Mouse (Mus musculus): Measurements from ENCODE around the gene Ttc23l. TPM values are rescaled to one million over a fixed set of nuclear protein-coding genes. Genes with fewer than 3 reads are reported as not detected.
"Not testable (repeated sequence)": the region's sequence is repeated elsewhere in the genome, so short reads cannot be mapped to it uniquely, and the experiment has no call there.

Ttc23l gene
- polyA plus RNA-seq, 1 experiment from 2014 or later, result not detected

DNA sequence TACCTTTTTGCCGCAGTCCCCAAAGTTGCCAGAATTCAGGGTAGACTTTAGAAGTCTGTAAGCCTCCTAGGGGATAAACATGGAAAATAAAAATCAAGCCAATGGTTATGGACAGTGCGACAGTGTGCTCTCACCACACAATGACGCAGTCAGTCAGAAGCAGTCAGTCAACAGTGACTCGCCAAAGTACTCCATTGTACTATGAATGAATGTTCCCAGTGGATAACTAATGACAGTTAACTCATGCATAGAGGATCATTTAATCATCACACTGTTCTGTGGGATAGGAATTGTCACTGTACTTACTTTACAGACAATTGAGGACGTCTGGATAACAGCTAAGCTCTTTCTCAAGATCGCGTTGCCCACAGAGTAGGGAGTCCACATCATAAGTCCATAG is 43.3 kb downstream of the Ttc23l start:
- Histone ChIP-seq H3K4me2 (ENCODE audit: low read length) (no peak overlapping the region), H3K27me3 (ENCODE audit: control insufficient read depth, insufficient read depth, low read length) (no peaks in the 10 kb centered on the region), H3K36me3 (ENCODE audit: control insufficient read depth, insufficient read depth, low read length) (no peaks in the 10 kb centered on the region), H3K4me1 (ENCODE audit: control insufficient read depth in 2 of 2, insufficient read depth in 2 of 2, low read length in 2 of 2) (no peaks in the 10 kb centered on the region), H3K4me3 (ENCODE audit: control insufficient read depth in 1 of 2, insufficient read depth in 1 of 2, low read depth in 1 of 2, low read length in 2 of 2) (no peak overlapping the region), H3K9ac (ENCODE audit: low read length) (no peak overlapping the region), H3K9me3 (ENCODE audit: control insufficient read depth, low read length) (no peaks in the 10 kb centered on the region), H3K27ac (replicated peaks in 1 of 2; ENCODE audit: control insufficient read depth in 1 of 2, insufficient read depth in 1 of 2, low read depth in 2 of 2, low read length in 2 of 2) (no peak overlapping the region)
- 87% methylated on average over 7 of the region's 7 CpGs for WGBS
- ATAC-seq (ENCODE audit: insufficient number of reproducible peaks, insufficient read depth, low FRiP score, low read depth), result no peak

DNA sequence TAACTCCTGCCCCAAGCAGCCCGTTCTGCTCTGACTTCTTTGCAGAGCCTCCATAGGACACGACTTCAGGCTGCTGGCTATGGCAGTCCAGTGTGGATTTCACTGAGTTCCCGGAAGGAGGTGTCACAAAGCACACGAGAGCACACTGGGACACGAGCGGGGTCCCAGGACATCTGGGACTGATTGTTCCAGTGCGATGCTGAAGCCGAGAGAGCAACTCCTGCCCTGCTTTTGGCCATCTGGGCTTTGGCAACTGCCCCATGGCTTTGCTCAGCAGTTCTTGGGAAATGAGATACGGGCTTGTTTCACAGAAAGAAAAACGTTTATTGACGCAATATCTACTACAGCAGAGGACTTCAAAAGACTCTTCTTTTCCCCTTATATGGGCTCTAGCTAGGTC is 52.4 kb downstream of the Ttc23l start:
- WGBS, result 61% methylated on average over 11 of the region's 11 CpGs
- H3K27me3 ChIP-seq (ENCODE audit: control insufficient read depth, insufficient read depth, low read length), result no peaks in the 10 kb centered on the region
- H3K36me3 ChIP-seq (ENCODE audit: control insufficient read depth, insufficient read depth, low read length), result no peaks in the 10 kb centered on the region
- H3K9me3 ChIP-seq (ENCODE audit: control insufficient read depth, low read length), result no peaks in the 10 kb centered on the region
- H3K9ac ChIP-seq (ENCODE audit: low read length), result no peak overlapping the region
- H3K4me2 ChIP-seq (ENCODE audit: low read length), result no peak overlapping the region
- no peaks in the 10 kb centered on the region for H3K4me1 ChIP-seq (ENCODE audit: control insufficient read depth in 2 of 2, insufficient read depth in 2 of 2, low read length in 2 of 2)
- H3K27ac ChIP-seq (replicated peaks in 1 of 2; ENCODE audit: control insufficient read depth in 1 of 2, insufficient read depth in 1 of 2, low read depth in 2 of 2, low read length in 2 of 2), result no peak overlapping the region
- no peak for ATAC-seq (ENCODE audit: insufficient number of reproducible peaks, insufficient read depth, low FRiP score, low read depth)
- no peak overlapping the region for H3K4me3 ChIP-seq (ENCODE audit: control insufficient read depth in 1 of 2, insufficient read depth in 1 of 2, low read depth in 1 of 2, low read length in 2 of 2)

DNA sequence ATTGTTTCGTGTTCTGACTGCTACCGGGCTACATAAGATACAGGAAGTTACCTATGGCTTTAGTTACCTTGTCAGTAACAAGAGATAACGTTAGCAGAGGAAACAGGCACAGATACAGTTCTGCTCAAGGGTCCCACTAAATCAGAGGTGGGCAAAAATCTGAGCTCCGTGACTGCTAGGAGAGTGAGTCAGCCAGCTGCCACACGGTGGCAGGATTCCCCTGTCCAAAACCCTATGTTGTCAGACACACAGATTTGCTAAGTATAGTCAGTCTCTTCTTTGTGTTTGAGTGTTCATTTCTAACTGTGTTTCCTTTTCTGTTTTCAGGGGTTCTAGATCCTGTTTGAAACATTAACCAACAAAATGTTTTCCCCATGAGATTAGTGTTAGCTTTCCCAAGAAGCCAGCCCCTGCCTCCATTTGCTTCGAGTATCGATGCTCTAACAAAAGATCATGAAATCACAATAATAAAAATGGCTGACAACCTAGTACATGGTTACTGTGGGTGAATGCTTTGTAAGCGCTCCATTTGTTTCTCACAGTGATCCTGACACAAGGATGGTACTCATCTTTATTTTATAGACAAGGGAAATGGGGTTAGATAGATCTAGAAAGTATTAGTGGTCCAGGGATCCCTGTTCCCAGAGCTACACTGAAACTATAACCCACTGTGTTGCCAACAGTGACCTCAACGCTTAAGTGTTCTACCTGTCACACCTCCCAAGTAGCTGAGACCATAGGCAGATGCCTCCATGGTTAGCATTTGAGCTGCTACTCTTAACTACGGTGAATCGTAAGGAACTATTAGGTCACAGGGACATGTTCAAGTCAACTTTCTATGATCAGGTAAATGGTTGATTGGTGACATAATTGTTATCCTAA is 57.4 kb downstream of the Ttc23l start:
- no peak overlapping the region for H3K4me2 ChIP-seq (ENCODE audit: low read length)
- H3K4me3 ChIP-seq (ENCODE audit: control insufficient read depth in 1 of 2, insufficient read depth in 1 of 2, low read depth in 1 of 2, low read length in 2 of 2), result no peak overlapping the region
- H3K36me3 ChIP-seq (ENCODE audit: control insufficient read depth, insufficient read depth, low read length), result 0 out of 2 replicates have a peak, but pooled peaks cover 4% of the 10 kb centered on the region
- H3K27me3 ChIP-seq (ENCODE audit: control insufficient read depth, insufficient read depth, low read length), result no peaks in the 10 kb centered on the region
- no peak overlapping the region for H3K9ac ChIP-seq (ENCODE audit: low read length)
- no peaks in the 10 kb centered on the region for H3K4me1 ChIP-seq (ENCODE audit: control insufficient read depth in 2 of 2, insufficient read depth in 2 of 2, low read length in 2 of 2)
- H3K9me3 ChIP-seq (ENCODE audit: control insufficient read depth, low read length), result no peaks in the 10 kb centered on the region
- no peak for ATAC-seq (ENCODE audit: insufficient number of reproducible peaks, insufficient read depth, low FRiP score, low read depth)
- 49% methylated on average over 11 of the region's 11 CpGs for WGBS
- no peak overlapping the region for H3K27ac ChIP-seq (replicated peaks in 1 of 2; ENCODE audit: control insufficient read depth in 1 of 2, insufficient read depth in 1 of 2, low read depth in 2 of 2, low read length in 2 of 2)

DNA sequence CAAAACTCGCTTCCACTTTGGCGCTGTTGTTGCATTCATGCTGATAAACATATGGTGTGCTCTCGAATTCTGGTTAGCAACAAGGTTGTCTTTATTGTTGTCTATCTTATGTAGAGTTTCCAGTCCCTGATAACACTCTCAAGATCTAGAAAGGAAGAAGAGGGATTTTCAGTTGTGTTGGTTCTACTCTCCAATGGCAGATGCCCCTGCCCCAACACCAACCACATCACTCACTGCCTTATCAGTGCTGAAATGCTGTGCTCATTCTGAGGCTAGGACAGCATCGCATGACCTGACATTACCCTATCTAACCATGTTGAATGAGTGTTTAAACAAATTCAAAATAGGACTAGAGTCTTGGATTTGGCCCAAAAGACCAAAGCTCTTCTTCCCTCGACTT is 58.4 kb downstream of the Ttc23l start:
- no peaks in the 10 kb centered on the region for H3K9me3 ChIP-seq (ENCODE audit: control insufficient read depth, low read length)
- H3K4me3 ChIP-seq (ENCODE audit: control insufficient read depth in 1 of 2, insufficient read depth in 1 of 2, low read depth in 1 of 2, low read length in 2 of 2), result no peak overlapping the region
- no peak overlapping the region for H3K27ac ChIP-seq (replicated peaks in 1 of 2; ENCODE audit: control insufficient read depth in 1 of 2, insufficient read depth in 1 of 2, low read depth in 2 of 2, low read length in 2 of 2)
- no peaks in the 10 kb centered on the region for H3K27me3 ChIP-seq (ENCODE audit: control insufficient read depth, insufficient read depth, low read length)
- 52% methylated on average over 5 of the region's 5 CpGs for whole genome bisulfite sequencing
- no peak for ATAC-seq (ENCODE audit: insufficient number of reproducible peaks, insufficient read depth, low FRiP score, low read depth)
- no peaks in the 10 kb centered on the region for H3K4me1 ChIP-seq (ENCODE audit: control insufficient read depth in 2 of 2, insufficient read depth in 2 of 2, low read length in 2 of 2)
- H3K9ac ChIP-seq (ENCODE audit: low read length), result no peak overlapping the region
- H3K36me3 ChIP-seq (ENCODE audit: control insufficient read depth, insufficient read depth, low read length), result 0 out of 2 replicates have a peak, but pooled peaks cover 10% of the 10 kb centered on the region
- no peak overlapping the region for H3K4me2 ChIP-seq (ENCODE audit: low read length)

DNA sequence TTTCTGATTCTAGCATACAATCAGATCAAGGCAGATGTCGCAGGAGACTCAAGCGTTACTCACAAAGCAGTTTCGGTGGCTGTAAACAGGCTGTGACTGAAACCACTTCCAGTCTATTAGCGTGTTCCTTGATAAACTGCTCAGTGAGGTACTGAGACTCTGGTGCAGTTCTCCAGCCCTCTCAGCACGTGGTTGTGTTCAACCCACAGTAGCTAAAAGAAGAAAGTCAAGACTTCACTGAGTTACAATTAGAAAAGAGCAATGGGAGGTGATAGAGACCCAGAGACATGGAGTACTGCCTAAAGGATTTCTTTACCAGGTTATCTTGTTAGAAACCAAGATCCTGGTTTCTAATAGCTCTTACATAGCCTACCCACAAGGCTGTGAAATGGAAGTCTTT is 58.9 kb downstream of the Ttc23l start:
- ATAC-seq (ENCODE audit: insufficient number of reproducible peaks, insufficient read depth, low FRiP score, low read depth), result no peak
- H3K27me3 ChIP-seq (ENCODE audit: control insufficient read depth, insufficient read depth, low read length), result no peaks in the 10 kb centered on the region
- no peak overlapping the region for H3K27ac ChIP-seq (replicated peaks in 1 of 2; ENCODE audit: control insufficient read depth in 1 of 2, insufficient read depth in 1 of 2, low read depth in 2 of 2, low read length in 2 of 2)
- no peak overlapping the region for H3K9ac ChIP-seq (ENCODE audit: low read length)
- 55% methylated on average over 5 of the region's 5 CpGs for WGBS
- no peak overlapping the region for H3K4me3 ChIP-seq (ENCODE audit: control insufficient read depth in 1 of 2, insufficient read depth in 1 of 2, low read depth in 1 of 2, low read length in 2 of 2)
- H3K36me3 ChIP-seq (ENCODE audit: control insufficient read depth, insufficient read depth, low read length), result 0 out of 2 replicates have a peak, but pooled peaks cover 11% of the 10 kb centered on the region
- no peak overlapping the region for H3K4me2 ChIP-seq (ENCODE audit: low read length)
- H3K4me1 ChIP-seq (ENCODE audit: control insufficient read depth in 2 of 2, insufficient read depth in 2 of 2, low read length in 2 of 2), result no peaks in the 10 kb centered on the region
- H3K9me3 ChIP-seq (ENCODE audit: control insufficient read depth, low read length), result no peaks in the 10 kb centered on the region

DNA sequence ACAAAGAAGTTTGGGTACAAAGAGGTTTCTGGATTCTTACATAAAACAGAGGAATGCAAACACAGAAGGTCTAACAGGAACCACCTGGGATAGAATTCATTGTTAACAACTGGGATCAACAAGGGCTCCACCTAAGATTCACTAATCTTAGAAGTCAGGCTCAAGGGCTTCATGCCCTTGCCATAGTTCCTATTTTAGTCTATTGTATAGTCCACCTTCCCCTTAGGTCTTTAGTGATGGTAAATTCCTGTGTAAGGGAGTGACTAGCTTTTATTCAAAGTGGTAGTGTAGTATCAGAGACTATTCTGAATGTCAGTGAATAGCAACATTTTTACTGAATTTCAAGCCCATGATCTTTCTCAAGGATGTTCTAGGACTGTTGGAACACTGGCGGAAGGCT is 61.8 kb downstream of the Ttc23l start:
- not testable (repeated sequence) for H3K4me3 ChIP-seq (ENCODE audit: control insufficient read depth in 1 of 2, insufficient read depth in 1 of 2, low read depth in 1 of 2, low read length in 2 of 2)

DNA sequence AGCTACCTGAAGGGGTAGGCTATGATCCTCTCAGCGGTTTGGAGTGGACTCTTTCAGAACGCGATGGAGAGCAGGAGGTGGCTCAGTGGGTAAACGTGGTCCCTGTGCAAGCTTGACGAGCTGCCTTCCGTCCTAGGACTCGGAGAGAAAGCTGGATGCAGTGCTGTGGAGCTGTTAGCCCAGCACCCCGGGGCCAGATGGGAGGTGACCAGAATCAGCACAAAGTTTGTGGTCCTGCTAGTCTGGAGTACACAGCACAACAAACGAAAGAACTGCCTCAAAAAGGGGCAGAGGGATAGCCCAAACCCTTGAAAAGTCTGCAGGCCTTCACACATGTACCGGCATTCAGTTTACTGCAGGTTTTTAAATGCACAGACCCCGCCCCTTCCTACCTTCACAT is 62.5 kb downstream of the Ttc23l start:
- H3K9ac ChIP-seq (ENCODE audit: low read length), result no peak overlapping the region
- no peaks in the 10 kb centered on the region for H3K4me1 ChIP-seq (ENCODE audit: control insufficient read depth in 2 of 2, insufficient read depth in 2 of 2, low read length in 2 of 2)
- H3K4me3 ChIP-seq (ENCODE audit: control insufficient read depth in 1 of 2, insufficient read depth in 1 of 2, low read depth in 1 of 2, low read length in 2 of 2), result no peak overlapping the region
- no peak overlapping the region for H3K4me2 ChIP-seq (ENCODE audit: low read length)
- H3K27ac ChIP-seq (replicated peaks in 1 of 2; ENCODE audit: control insufficient read depth in 1 of 2, insufficient read depth in 1 of 2, low read depth in 2 of 2, low read length in 2 of 2), result no peak overlapping the region
- no peak for ATAC-seq (ENCODE audit: insufficient number of reproducible peaks, insufficient read depth, low FRiP score, low read depth)
- H3K27me3 ChIP-seq (ENCODE audit: control insufficient read depth, insufficient read depth, low read length), result no peaks in the 10 kb centered on the region
- H3K36me3 ChIP-seq (ENCODE audit: control insufficient read depth, insufficient read depth, low read length), result peaks cover 33% of the 10 kb centered on the region
- no peaks in the 10 kb centered on the region for H3K9me3 ChIP-seq (ENCODE audit: control insufficient read depth, low read length)
- WGBS, result 87% methylated on average over 11 of the region's 11 CpGs

More for the DNA sequence above, 61.8 kb downstream of the Ttc23l start:
- H3K27me3 ChIP-seq (ENCODE audit: control insufficient read depth, insufficient read depth, low read length); H3K4me2 ChIP-seq (ENCODE audit: low read length); ATAC-seq (ENCODE audit: insufficient number of reproducible peaks, insufficient read depth, low FRiP score, low read depth); H3K4me1 ChIP-seq (ENCODE audit: control insufficient read depth in 2 of 2, insufficient read depth in 2 of 2, low read length in 2 of 2); H3K9ac ChIP-seq (ENCODE audit: low read length); H3K9me3 ChIP-seq (ENCODE audit: control insufficient read depth, low read length); H3K27ac ChIP-seq (replicated peaks in 1 of 2; ENCODE audit: control insufficient read depth in 1 of 2, insufficient read depth in 1 of 2, low read depth in 2 of 2, low read length in 2 of 2): not testable (repeated sequence)
- H3K36me3 ChIP-seq (ENCODE audit: control insufficient read depth, insufficient read depth, low read length), result peaks cover 29% of the 10 kb centered on the region
- WGBS, result 93% methylated on average over 1 of the region's 1 CpGs

DNA sequence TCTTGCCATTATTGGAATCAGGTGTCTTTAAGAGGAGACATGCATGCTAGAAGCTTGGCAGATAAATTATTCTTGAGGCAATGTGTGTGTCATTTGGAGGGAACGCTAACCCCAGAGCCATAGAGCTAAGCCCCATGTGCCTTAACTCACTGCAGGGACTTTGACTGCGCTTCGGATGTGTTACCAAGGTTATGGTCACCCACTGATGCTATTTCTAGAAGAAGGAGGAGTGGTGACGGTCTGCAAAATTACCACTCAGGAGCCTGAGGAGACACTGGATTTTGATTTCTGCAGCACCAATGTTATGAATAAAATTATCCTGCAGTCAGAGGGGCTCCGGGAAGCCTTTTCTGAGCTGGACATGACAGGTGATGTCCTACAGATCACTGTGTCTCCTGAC is 68.4 kb downstream of the Ttc23l start:
- H3K27ac ChIP-seq (replicated peaks in 1 of 2; ENCODE audit: control insufficient read depth in 1 of 2, insufficient read depth in 1 of 2, low read depth in 2 of 2, low read length in 2 of 2), result no peak overlapping the region
- H3K36me3 ChIP-seq (ENCODE audit: control insufficient read depth, insufficient read depth, low read length), result peaks cover 44% of the 10 kb centered on the region
- no peak overlapping the region for H3K9ac ChIP-seq (ENCODE audit: low read length)
- peaks cover 0 to 6% of the 10 kb centered on the region in 2 experiments; a peak in 1 of 4 replicates for H3K4me1 ChIP-seq (ENCODE audit: control insufficient read depth in 2 of 2, insufficient read depth in 2 of 2, low read length in 2 of 2)
- no peak overlapping the region for H3K4me3 ChIP-seq (ENCODE audit: control insufficient read depth in 1 of 2, insufficient read depth in 1 of 2, low read depth in 1 of 2, low read length in 2 of 2)
- ATAC-seq (ENCODE audit: insufficient number of reproducible peaks, insufficient read depth, low FRiP score, low read depth), result no peak
- H3K4me2 ChIP-seq (ENCODE audit: low read length), result no peak overlapping the region
- 86% methylated on average over 5 of the region's 5 CpGs for WGBS
- no peaks in the 10 kb centered on the region for H3K9me3 ChIP-seq (ENCODE audit: control insufficient read depth, low read length)
- H3K27me3 ChIP-seq (ENCODE audit: control insufficient read depth, insufficient read depth, low read length), result no peaks in the 10 kb centered on the region
